Mouse (Mus musculus) urinary bladder, adult 18-20 months (tissue): Measurements from ENCODE around the gene E2f1.

Experiments
- DNase-seq, 2 experiments: peaks; one replicate each; pipeline ENCODE4 v3.0.0; 2022; ENCODE audit warnings: low spot score in 2 of 2, mixed read lengths in 2 of 2

Gene E2f1

DNA sequence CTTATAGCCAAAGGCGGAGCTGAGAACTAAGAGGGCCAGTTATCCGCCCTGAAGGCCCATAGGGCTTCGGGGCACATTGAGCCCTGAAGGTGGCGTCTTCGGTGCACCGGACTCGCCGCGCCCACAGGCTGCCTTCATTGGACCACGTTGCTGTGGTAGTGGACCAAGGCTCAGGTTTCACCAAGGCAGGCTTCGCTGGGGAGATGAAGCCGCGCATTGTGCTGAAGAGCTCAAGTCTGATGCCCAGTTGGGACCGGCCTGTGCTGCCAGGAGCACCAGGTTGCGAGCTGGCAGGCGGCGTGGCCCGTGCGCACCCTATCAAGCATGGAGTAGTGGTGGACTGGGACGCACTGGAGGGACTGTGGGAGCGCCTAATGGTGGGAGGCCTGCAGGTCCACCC is 17.8 kb downstream of the E2f1 start:
- DNase-seq = no peak

DNA sequence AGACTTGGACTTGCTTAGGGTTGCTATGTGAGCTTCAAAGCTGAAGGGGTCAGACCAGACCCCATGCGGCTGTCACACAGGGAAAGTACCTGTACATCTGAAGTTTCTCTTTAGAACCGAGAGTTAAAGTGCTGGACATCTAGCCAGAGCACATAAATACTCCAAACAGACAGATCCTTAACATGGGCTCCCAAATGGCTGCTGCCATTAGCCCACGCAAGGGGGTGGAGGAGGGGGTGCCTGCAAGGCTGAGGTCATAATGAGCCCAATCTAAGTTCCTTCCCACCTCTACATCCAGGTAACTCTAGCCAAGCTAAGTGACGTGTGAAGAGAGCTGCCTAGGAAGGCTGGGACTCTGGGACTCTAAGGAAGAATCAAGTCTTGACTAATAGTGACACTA is 18.2 kb downstream of the E2f1 start, which contains the start of gene Actl10:
Gene Actl10, plus strand, starts transcription at position 301 of the 400 bp plus-strand sequence.
- DNase-seq = no peak

DNA sequence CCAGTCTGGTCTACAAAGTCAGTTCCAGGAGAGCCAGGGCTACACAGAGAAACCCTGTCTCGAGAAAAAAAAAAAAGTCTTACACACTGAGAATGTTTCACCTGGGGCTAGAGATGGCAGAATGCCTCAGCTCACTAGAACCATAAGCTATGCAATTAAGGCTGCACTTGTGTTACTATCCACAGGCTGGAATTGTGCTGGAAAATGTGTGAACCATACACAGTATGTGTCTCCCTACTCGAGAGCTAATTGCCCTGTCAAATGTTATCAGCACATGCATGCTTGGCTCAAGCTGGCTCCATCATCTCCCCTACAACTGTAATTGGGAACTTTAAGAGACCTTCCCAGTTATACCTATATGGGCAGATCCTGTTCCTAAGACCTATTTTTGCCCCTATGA is 18.8 kb downstream of the E2f1 start:
- no peak for DNase-seq

DNA sequence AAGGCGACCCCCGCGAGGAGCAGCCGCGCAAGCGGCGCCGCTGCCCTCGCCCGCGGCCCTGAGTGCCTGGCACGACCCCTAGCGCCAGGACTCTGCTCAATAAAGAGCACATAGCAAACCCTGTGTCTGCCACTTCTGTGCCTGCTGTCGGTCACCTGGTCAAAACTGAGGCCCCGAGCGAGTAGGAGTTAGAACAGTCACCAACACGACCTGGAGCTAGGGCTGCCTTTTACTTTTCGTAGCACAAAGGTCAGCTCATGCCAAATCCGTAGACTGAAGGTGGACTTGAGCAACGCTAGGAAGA is 19.9 kb downstream of the E2f1 start:
- no peak for DNase-seq

DNA sequence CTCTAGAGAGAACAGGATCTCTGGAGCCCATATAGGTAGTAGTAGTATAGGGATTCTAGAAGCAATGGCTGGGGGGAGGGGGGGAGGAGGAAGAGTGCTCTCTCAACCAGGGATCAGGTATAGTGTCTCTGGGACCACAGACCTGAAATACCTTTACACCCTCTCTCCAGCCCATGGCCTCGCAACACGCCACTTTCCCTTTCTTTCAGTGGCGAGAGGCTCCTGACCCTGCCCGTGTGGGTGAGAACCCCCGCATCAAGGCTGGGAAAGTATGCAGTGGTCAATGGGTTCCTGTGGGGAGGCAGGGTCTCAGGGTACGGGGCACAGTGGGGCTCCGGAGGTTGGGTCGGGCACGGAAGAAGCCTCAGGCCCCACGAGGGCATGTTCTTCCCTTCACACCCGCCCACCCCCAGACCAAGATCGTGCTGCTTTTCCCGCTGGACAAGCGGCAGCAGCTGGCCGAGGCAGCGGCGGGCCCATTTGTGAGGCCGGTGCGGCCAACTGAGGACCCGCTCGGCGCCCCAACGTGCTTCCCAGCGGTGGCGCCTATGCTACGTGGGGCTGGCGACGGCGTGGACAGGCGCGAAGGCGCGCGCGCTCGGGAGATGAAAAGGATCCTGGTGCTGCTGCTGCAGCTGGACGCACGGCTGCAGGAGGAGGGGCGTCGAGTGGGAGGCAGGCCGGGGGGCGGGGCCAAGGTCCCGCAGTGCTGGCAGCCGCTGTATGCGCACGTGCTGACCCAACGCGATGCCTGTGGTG is 20.4 kb downstream of the E2f1 start:
- DNase-seq = no peak

DNA sequence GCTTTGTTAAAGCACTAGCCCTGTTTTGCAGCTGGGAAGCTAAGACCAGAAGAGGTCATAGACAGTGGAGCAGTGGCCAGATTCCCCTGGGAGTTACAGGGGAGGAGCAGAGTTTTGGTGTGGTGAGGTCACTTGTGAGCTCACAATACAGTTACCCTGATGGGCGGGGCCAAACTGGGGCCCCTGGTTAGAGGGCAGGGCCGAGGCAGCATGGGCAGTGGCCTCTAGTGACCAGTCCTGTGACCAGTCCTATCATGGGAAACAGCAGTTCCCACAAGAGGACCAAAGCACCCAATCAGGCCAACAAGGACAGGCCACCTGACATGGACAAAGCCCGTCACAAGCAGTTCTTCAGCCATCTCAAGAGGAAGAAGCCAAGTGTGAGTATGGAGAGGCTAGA is 21.0 kb downstream of the E2f1 start:
- no peak for DNase-seq

DNA sequence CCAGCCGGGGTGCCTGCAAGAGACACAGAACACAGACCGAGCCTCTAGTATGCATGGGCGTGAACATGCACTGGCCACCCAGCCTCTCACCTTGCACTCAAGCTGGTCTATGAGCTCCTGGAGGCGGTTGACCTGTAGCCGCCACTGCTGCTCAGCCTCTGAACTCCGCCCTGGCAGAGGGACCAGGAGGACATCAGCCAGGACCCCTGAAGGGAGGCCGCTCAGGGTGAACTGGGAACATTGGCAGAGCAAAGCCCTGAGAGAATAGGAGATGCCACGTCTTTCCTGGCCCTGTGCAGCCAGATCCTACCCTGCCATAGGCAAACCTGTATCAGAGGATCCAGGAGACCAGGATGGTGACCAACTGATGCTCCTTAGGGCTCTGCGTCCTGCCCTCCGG is 23.0 kb downstream of the E2f1 start, which contains the start of gene 1700003F12Rik:
Gene 1700003F12Rik, plus strand, starts transcription at position 375 of the 400 bp plus-strand sequence.
- DNase-seq = no peak

DNA sequence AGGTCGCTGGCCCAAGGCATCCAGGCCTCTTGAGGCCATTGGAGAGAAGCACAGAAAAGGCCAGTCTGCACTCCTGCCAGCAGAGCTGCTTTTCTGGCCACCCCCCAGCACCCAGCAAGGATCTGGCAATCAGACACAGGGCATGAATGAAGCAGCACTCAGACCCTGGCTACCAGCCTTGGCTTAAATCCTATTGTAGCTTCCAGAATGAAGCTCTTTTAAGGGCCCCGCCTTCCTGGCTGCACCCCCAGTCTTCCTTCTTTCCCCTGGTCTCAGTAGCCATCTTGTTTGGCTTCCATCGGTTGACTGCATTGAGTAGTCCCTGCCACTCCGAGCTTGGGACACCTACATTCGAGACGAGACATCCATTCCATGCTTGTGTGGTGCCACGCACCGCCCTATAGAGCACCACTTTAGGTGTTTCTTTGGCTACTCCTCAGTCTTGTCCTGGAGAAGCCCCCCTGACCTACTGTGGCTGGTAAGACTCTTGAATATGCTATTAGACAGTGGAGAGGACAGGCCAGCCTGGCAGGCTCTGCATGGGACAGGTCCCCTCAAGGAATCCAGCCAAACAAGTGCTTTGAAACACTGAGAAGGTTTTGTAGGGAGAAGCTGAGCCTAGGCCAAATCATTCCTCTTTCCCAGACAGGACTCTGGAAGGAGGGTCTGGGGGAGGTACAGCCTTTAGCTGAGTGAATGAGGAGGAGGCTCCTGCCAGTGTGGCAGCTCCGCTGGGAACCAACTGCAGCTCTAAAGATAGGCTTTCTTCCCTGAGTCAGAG is 25.9 kb downstream of the E2f1 start:
- no peak for DNase-seq

DNA sequence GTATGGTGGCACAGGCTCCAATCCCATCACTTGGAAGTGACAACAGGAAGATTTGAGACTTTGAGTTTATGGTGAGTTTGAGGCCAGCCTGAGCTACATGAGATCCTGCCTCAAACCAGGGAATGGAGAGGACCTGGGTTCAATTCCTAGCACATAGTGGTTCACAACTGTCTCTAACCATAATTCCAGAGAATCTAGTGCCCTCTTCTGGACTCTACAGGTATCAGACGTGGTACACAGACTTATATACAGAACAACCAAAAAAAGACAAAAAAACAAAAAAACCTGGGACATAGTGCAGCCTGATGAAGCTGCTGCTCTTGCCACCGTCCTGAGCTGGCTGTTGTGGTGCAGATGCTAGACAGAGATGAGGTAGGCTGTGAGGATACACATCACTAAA is 28.1 kb downstream of the E2f1 start:
- no peak for DNase-seq

DNA sequence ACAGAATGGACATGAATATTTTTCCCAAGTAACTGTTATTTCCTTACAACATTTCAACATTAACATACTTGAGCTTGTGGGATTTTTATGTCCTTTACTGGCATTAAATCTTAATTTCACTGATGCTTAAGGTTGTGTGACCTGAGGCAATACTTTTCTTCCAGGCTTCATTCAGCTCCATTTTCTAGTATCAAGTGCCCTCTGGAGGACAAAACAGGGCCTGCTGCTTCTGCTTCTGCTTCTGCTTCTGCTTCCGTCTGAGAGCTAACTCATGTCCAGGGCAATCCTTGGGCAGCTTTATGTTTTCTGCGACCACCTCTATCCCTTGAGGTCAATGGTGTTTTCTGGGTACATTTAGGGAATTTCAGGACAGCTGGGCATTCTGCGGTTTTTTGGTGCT is 30.0 kb downstream of the E2f1 start:
- DNase-seq = no peak

DNA sequence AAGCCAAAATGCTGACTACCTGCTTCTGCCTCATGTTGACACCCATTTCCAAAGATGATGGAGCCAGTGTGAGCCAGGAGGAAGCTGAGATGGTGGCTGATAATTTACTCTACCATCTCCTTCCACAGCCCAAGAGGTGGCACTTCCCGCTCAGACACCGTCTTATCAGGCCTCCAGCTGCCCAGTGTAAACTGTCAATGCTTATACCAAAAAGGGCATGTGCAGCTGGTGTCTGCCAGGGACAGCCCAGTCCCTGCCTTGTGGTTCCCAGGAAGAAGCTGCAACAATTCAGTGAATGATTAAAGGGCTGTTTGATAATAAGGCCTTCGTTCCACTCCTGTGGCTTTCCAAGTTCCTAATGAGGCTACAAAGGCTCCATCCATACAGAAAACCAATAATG is 31.0 kb downstream of the E2f1 start:
- DNase-seq = no peak

DNA sequence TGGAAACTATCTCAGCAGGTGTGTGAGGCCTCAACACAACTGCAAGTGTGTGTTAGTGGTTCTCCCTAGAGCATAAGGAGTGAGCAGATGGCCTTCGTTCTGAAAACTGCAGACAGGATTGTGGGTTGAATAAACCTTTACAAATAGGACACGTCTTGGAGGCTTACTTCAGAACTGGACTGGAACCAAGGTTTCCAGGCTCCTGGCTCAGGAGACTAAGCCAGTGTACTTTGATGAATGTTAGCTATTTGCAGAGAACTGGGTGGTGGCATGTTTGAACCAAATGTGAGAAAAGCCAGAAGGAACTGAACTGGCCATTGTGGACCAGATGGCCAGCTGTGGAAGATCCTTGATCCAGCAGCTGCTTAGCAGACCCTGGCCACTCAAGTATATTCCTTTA is 31.4 kb downstream of the E2f1 start:
- DNase-seq = no peak

DNA sequence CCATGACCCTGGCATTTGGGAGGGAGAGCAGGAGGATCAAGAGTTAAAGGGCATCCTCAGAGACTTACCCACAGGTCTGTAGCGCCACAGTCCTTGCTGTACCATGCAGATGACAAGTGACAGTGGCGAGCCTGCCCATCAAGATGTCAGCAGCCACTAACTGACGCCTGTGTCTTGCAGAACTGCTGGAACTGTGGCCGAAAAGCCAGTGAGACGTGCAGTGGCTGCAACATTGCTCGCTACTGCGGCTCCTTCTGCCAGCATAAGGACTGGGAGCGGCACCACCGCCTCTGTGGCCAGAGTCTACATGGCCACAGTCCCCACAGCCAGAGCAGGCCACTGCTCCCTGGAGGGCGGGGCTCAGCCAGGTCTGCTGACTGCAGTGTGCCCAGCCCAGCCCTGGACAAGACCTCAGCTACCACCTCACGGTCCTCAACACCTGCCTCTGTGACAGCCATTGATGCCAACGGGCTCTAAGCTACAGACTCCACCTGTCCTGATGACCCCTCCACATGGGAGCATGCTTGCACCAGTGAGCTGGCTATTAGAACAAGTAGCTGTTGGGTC is 34.9 kb downstream of the E2f1 start:
- no peak for DNase-seq

DNA sequence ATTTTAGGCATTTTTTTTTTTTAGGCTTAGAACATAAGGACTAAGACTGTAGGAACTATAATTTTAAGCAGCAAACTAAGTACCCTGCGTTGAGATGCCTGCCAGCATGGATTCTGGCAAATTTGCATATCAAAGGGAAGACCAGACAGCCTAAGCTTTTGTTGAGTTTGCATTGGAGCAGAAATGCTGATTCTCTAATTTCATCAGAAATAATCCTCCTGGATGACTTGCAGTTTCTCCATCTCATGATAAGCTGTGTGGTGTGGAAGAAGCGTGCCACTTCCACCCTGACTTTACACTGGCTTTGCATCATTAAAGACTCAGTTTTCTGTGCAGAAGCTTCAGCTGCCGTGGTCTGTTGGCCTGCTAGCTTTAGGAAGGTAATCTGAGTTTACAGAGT is 36.8 kb downstream of the E2f1 start:
- no peak for DNase-seq

DNA sequence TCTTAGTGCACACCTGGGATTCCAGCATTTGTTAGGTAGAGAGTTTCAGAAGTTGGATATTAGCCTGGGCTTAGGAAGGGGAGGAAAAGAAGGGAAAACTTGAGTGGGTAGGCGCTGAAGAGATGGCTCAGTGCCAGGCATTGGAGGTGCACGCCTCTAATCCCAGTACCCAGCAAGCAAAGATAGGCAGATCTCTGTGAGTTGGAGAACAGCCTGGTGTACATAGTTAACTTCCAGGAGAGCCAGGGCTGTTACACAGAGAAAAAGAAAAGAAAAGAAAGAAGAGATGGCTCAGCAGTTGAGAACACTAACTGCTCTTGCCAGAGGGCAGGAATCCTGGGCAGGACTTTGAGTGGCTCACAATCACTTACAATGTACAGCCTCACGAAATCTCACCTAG is 43.2 kb downstream of the E2f1 start:
- DNase-seq = no peak

DNA sequence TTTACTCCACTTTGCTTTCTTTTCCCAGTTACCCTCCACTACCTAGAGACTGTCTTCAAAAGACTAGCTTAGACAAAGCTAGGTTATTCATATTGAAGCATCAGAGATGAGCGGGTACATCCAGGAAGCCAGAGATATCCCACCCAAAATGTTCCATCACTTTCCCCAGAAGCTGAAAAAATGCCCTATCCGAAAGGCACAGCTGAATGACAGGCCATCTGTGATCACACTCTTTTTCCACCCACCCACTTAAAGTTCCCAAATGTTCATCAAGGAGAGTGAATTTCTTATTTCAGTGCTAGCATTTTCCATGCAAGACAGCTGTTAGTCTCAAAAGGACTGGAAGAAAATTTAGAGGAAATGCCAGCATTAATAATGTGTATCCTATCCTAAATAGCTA is 44.4 kb downstream of the E2f1 start:
- no peak for DNase-seq

DNA sequence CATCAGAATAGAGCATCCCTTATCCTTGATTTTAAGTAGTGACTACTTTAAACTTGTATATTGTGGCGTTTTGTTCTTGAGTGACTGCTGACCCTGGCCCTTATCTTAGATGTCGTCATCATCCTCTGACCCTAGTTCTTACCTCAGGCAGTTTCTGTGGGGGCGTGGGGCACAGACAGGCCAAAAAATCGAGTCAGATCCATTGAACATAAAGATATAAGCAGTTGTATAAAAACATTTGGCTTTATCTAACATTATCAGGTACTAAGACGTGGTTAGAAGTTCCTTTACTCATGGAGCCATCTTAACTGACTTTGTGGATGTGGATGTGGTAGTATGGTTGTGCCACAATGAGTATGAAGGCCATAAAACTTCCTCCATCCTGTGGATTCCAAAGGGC is 47.4 kb downstream of the E2f1 start:
- DNase-seq = no peak

DNA sequence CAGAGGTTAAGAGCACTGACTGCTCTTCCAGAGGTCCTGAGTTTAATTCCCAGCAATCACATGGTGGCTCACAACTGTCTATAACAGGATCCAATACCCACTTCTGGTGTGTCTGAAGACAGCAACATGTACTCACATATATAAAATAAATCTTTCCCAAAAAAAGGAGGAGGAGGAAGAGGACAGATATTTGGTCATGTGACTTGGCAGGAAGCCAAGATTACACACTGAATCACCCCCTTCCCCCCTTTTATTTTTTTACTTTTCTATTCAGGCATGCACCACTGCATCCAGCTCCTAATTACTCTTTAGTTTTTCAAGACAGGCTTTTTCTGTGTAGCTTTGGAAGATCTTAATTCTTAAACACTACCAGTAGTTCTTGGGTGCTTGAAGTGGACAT is 48.2 kb downstream of the E2f1 start:
- DNase-seq = no peak

DNA sequence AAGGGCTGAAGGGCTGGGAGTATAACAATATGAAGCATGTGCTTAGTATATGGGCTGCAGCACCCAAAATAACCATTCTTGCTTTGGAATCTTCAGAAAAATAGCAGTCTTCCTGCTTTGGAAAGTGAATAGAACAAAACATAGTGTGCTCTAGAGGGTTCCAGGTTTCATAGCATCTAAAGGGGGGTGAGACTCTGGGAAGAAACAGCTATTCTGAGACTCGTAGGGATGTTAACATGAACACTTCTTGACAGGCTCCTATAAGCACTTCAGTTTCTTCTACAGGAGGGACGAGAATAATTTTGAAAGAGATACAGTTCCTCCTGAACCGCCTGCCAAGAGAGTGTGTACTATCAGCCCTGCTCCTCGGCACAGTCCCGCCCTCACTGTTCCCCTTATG is 52.3 kb downstream of the E2f1 start:
- no peak for DNase-seq

DNA sequence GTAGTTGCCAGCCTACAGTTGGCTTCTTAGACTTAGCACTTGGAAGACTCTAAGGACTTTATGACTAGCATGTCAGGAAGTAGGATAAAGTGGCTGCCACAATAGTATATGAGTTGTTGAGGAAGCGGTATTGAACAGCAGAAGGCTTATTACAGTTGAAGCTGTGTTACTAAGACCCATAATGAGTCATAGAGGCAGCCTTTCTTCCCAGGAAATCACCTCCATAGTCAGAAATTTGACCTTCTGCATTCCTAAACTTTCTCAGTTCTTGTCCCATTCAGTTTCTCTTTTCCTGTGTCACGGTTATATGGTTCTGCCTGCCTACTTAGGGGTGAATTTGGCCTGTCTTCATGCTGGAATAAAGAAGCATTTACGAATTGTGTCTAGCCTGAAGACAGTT is 52.7 kb downstream of the E2f1 start:
- no peak for DNase-seq

DNA sequence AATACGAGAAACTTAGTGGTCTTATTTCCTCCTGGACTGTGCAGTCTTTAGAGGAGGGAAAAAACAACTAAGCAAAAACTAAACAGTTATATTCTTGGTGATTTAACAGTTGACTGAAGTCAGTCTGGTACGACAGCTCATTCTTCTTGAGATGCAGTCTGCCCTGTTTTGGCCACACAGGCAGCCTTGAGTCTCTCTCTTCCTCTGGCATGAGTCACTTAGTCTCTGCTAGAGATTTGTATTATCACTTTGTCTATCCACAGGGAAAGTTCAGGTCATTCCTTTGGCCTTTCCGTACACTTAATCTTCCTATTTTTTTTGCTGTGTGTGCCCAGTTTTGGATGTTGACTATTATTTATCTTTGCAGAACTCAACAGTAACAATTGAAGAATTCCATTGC is 59.6 kb downstream of the E2f1 start:
- DNase-seq = no peak
